ENCODE assay signal across 9 mouse cellular contexts in genomic region chr11:20031536-20031935, GRCm38 (mm10).
A peak's percentile ranks its signal among the peaks of the same experiment; 100 is the strongest.
DNase-seq lines count a peak whose midpoint lies in the region; ATAC-seq lines count a peak whose summit lies in the region.
"Had no signal": no experiment of that assay in that cellular context is flagged by ENCODE, and none has a peak within 500 bp of the region (broad histone marks: within the 10 kb centered on the region; RNA-seq: fewer than 3 reads in every experiment).

No protein-coding gene starts in this region.

- no peaks in the 10 kb centered on the region for H3K9me3 ChIP-seq in forebrain, embryonic 11.5 days (ENCODE audit: control insufficient read depth, low read length)
- H3K9me3 ChIP-seq in forebrain, embryonic 15.5 days, result no peaks in the 10 kb centered on the region
- H3K9me3 ChIP-seq in neural tube, embryonic 15.5 days (replicated peaks), result no peaks in the 10 kb centered on the region

- H3K4me2 ChIP-seq in forebrain, embryonic 11.5 days (ENCODE audit: low read depth, low read length, severe bottlenecking), result no peak overlapping the region
- no peak overlapping the region for H3K4me2 ChIP-seq in forebrain, embryonic 15.5 days (replicated peaks)
- H3K4me2 ChIP-seq in neural tube, embryonic 15.5 days, result no peak overlapping the region
- H3K4me2 ChIP-seq: limb, embryonic 13.5 days had no signal

- DNase-seq in forebrain, embryonic 11.5 days (ENCODE audit: low spot score), result peak; percentile 74
- DNase-seq in neural tube, embryonic 10.5 days (ENCODE audit: extremely low spot score, low spot score), result peak; percentile 54
- DNase-seq in embryo, embryonic 9.5 days (ENCODE audit: extremely low spot score), result peak; percentile 48
- DNase-seq in lung, postnatal 10 days, result peak; percentile 49
- DNase-seq in urinary bladder, postnatal 36 days (ENCODE audit: low spot score in 2 of 2), result no peak
- no peak for DNase-seq in gastrocnemius, postnatal 4 days (ENCODE audit: low spot score in 2 of 2)

- ATAC-seq in forebrain, embryonic 11.5 days (replicated peaks; ENCODE audit: low FRiP score), result no peak
- ATAC-seq in forebrain, embryonic 15.5 days (replicated peaks), result no peak
- no peak for ATAC-seq in neural tube, embryonic 15.5 days (ENCODE audit: low FRiP score)

- H3K36me3 ChIP-seq in forebrain, embryonic 11.5 days (ENCODE audit: control insufficient read depth, insufficient read depth, low read length), result no peaks in the 10 kb centered on the region
- no peaks in the 10 kb centered on the region for H3K36me3 ChIP-seq in forebrain, embryonic 15.5 days
- no peaks in the 10 kb centered on the region; the same call in 1 of the 2 replicates for H3K36me3 ChIP-seq in neural tube, embryonic 15.5 days

- H3K4me3 ChIP-seq in forebrain, embryonic 11.5 days (ENCODE audit: low read depth, low read length), result no peak overlapping the region
- H3K4me3 ChIP-seq in forebrain, embryonic 15.5 days, result no peak overlapping the region
- H3K4me3 ChIP-seq in neural tube, embryonic 15.5 days (replicated peaks), result no peak overlapping the region
- H3K4me3 ChIP-seq: limb, embryonic 13.5 days had no signal

- no peaks in the 10 kb centered on the region for H3K27me3 ChIP-seq in forebrain, embryonic 11.5 days (ENCODE audit: control insufficient read depth, insufficient read depth, low read length)
- no peaks in the 10 kb centered on the region for H3K27me3 ChIP-seq in forebrain, embryonic 15.5 days
- H3K27me3 ChIP-seq in neural tube, embryonic 15.5 days (replicated peaks), result no peaks in the 10 kb centered on the region
- H3K27me3 ChIP-seq: limb, embryonic 13.5 days had no signal

- no peaks in the 10 kb centered on the region for H3K4me1 ChIP-seq in forebrain, embryonic 11.5 days (replicated peaks; ENCODE audit: control insufficient read depth, insufficient read depth, low read length)
- H3K4me1 ChIP-seq in forebrain, embryonic 15.5 days, result no peaks in the 10 kb centered on the region
- H3K4me1 ChIP-seq in neural tube, embryonic 15.5 days, result peaks cover 6% of the 10 kb centered on the region; the same call in 1 of the 2 replicates

- 40% methylated on average over 8 of the region's 8 CpGs for WGBS in forebrain, embryonic 11.5 days
- 56% methylated on average over 8 of the region's 8 CpGs for WGBS in forebrain, embryonic 15.5 days
- WGBS in neural tube, embryonic 15.5 days, result 49% methylated on average over 8 of the region's 8 CpGs

- no peak overlapping the region for H3K9ac ChIP-seq in forebrain, embryonic 11.5 days (ENCODE audit: low read length)
- no peak overlapping the region for H3K9ac ChIP-seq in forebrain, embryonic 15.5 days (replicated peaks)
- no peak overlapping the region for H3K9ac ChIP-seq in neural tube, embryonic 15.5 days (replicated peaks)
- H3K9ac ChIP-seq: limb, embryonic 13.5 days had no signal

- H3K27ac ChIP-seq in forebrain, embryonic 11.5 days (ENCODE audit: low read depth, low read length), result no peak overlapping the region
- H3K27ac ChIP-seq in forebrain, embryonic 15.5 days (replicated peaks), result no peak overlapping the region
- H3K27ac ChIP-seq in neural tube, embryonic 15.5 days (replicated peaks), result no peak overlapping the region
- H3K27ac ChIP-seq: limb, embryonic 13.5 days had no signal

Comparison
In these comparisons a context has a peak if more than half of its experiments do, and no peak if none do; other contexts are left out.
1. DNase-seq: peak in forebrain, embryonic 11.5 days (single experiment), neural tube, embryonic 10.5 days (single experiment), embryo, embryonic 9.5 days (single experiment) and lung, postnatal 10 days (single experiment); none in urinary bladder, postnatal 36 days (0 of 2) and gastrocnemius, postnatal 4 days (0 of 2).